Mouse (Mus musculus): ENCODE data around the gene Abca13.

DNA sequence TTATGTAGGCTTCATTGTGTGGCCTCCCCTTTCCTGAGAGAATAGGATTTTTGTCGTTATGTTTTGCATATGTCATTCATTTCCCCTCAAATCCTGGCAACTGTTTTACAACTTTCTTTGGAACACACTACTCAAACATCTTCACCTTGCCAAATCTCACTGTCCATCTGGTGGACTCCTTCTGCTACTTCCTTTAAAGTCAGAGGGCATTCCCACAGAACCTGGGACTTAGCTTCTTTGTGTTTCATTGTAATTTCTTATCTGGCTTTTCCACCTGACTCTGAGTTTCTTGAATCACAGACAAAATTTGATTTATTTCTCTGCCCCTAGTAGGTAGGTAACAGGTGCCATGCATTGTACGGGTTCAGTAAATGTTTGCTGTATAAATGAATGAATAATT lies 248.0 kb downstream of the Abca13 start:
- TF ChIP-seq CTCF (IDR thresholded peaks at IDR 0.05; ENCODE audit: control insufficient read depth, insufficient read depth, insufficient replicate concordance, low read depth, low read length) (no peak), POLR2A (IDR thresholded peaks at IDR 0.05; ENCODE audit: control insufficient read depth, low read depth, low read length) (no peak)

All from testis, adult 2 months (tissue).